Mouse (Mus musculus): ENCODE data around the gene Ift80. TPM values are rescaled to one million over a fixed set of nuclear protein-coding genes. Genes with fewer than 3 reads are reported as not detected.

Gene Ift80
- polyA plus RNA-seq, 1 experiment from 2014 or later: 18.9 TPM

DNA sequence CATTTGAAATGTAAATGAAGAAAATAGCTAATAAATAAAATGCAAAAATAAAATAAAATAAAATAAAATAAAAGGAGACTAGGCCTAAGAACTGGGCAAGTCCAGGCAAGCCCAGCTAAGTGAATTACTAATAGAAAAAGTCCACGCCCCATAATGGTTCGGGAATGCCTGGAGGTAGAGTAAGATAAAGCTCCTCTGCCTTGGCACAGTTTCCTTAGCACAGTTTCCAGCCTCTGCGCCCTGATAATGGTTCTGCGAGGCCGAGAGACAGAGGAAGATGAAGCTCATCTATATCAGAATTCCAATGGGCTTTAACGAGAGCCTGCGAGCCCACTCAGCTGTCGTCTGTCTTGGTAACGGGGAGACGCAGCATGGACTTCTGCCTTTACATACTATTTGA is 25.2 kb downstream of the Ift80 start:
- WGBS: 90% methylated on average over 10 of the region's 10 CpGs
- no peaks in the 10 kb centered on the region for H3K27me3 ChIP-seq
- H3K27ac ChIP-seq: no peak overlapping the region
- H3K9me3 ChIP-seq: no peaks in the 10 kb centered on the region
- ATAC-seq (ENCODE audit: borderline replicate concordance, extremely low read depth, low FRiP score, low TSS enrichment): no peak
- no peak overlapping the region for H3K9ac ChIP-seq
- H3K4me2 ChIP-seq: no peak overlapping the region
- H3K4me3 ChIP-seq: no peak overlapping the region
- H3K4me1 ChIP-seq: no peaks in the 10 kb centered on the region
- H3K36me3 ChIP-seq: no peaks in the 10 kb centered on the region; the same call in 1 of the 2 replicates

DNA sequence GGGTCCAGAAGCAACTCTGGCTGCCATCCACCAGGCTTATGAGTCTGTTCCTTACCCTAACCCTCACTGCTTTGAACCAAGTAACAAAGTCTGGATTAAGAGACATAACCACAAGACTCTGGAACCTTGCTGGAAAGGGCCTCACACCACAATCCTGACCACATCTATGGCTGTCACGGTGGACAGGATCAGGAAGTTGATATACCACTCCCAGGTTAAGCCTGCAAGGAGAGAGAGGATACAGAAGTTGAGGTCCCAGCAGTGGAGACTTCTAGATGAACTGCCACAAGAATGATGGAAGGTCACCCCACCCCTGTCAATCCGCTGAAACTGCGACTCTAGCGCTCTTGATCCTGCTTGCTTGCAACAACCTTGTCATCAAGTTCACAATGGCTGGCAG is 26.7 kb downstream of the Ift80 start:
- Histone ChIP-seq H3K4me2 (no peak overlapping the region), H3K36me3 (no peaks in the 10 kb centered on the region; the same call in 1 of the 2 replicates), H3K9me3 (no peaks in the 10 kb centered on the region), H3K9ac (no peak overlapping the region), H3K4me1 (no peaks in the 10 kb centered on the region), H3K27me3 (no peaks in the 10 kb centered on the region), H3K27ac (no peak overlapping the region), H3K4me3 (no peak overlapping the region)
- WGBS: 84% methylated on average over 4 of the region's 4 CpGs
- no peak for ATAC-seq (ENCODE audit: borderline replicate concordance, extremely low read depth, low FRiP score, low TSS enrichment)

DNA sequence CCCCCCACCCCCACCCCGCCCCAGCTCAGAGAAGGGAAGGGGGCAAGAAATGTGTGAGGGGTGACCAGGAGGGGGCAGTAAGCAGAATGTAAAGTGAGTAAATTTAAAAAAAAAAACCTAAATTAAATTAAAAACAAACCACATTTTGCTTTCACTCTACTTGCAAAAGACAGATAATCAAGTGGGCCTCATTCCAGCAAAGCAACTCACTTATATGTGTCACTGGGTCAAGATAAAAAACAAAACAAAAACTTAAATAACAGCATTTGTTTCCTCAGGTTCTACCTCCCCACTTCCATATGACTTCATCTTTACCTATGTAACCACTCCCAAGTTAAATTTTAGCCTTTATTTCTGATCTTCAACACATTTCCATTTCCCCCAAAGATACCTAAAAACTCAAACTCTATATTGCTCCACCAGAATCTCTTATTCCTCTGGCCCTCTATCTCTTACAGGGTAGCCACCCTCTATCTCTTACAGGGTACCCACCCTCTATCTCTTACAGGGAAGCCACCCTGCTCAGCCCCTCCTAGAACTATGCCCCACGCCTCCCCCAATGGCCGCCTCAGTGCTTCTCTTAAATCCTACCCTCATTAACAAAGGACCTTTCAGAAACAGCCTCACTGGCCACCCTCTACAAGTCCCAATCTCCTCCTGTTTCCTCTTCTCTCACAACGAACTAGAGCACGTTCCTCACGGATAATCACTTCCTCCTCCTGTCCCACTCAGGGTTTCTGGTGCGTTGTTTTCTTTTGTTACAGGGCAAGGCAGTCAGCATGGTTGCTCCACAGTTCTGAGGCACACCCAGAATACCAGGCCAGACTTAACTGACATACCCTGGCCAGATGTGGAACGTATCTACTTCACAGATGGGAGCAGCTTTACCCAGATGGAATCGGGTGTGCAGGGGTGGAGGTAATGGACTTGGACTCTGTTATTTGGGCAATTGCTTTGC is 28.6 kb downstream of the Ift80 start:
- no peaks in the 10 kb centered on the region for H3K4me1 ChIP-seq
- H3K27me3 ChIP-seq: no peaks in the 10 kb centered on the region
- H3K9me3 ChIP-seq: no peaks in the 10 kb centered on the region
- 52% methylated on average over 9 of the region's 9 CpGs for WGBS
- no peak overlapping the region for H3K4me3 ChIP-seq
- no peak overlapping the region for H3K4me2 ChIP-seq
- H3K36me3 ChIP-seq: no peaks in the 10 kb centered on the region; the same call in 1 of the 2 replicates
- H3K9ac ChIP-seq: no peak overlapping the region
- no peak overlapping the region for H3K27ac ChIP-seq
- ATAC-seq (ENCODE audit: borderline replicate concordance, extremely low read depth, low FRiP score, low TSS enrichment): no peak

- no peaks in the 10 kb centered on the region for H3K9me3 ChIP-seq
- ATAC-seq (ENCODE audit: borderline replicate concordance, extremely low read depth, low FRiP score, low TSS enrichment): no peak
- no peak overlapping the region for H3K4me3 ChIP-seq
- no peak overlapping the region for H3K4me2 ChIP-seq
- no peaks in the 10 kb centered on the region for H3K4me1 ChIP-seq
- H3K27ac ChIP-seq: peak overlapping the region; percentile 35; the same call in 1 of the 2 replicates
- WGBS: 73% methylated on average over 8 of the region's 8 CpGs
- no peaks in the 10 kb centered on the region; the same call in 1 of the 2 replicates for H3K36me3 ChIP-seq
- H3K27me3 ChIP-seq: no peaks in the 10 kb centered on the region
- no peak overlapping the region for H3K9ac ChIP-seq
These were observed 29.5 kb downstream of the Ift80 start for GRCm38 (mm10) chr3:68974639-68975532.

GRCm38 (mm10) chr3:68973574-68973973 is 30.8 kb downstream of the Ift80 start:
- H3K27me3 ChIP-seq: no peaks in the 10 kb centered on the region
- WGBS: 32% methylated on average over 1 of the region's 1 CpGs
- ATAC-seq (ENCODE audit: borderline replicate concordance, extremely low read depth, low FRiP score, low TSS enrichment): no peak

DNA sequence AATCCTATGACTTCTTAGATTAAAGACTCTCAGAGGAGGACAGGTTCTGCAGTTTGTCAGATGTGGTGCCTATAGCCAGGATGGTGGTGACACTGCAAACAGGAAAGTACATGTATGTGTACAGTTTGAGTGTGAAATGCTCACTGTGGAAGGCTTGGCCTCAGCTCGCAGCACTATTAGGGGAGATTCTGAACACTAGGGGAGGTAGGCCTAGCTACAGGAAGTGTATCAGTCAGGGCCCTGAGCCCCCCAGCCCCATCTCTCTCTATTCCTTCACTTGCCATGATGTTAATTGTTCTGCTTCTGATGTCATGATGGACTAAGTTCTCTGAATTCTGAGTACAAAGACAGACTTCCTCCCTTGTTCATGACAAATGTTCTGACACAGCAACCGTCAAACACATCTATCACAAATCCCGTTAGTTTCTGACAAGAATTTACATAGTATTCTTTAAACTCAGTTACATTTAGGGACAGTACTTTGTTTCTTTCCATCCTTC is 35.2 kb downstream of the Ift80 start:
- no peak overlapping the region for H3K9ac ChIP-seq
- no peaks in the 10 kb centered on the region for H3K4me1 ChIP-seq
- no peaks in the 10 kb centered on the region; the same call in 1 of the 2 replicates for H3K9me3 ChIP-seq
- no peak for ATAC-seq (ENCODE audit: borderline replicate concordance, extremely low read depth, low FRiP score, low TSS enrichment)
- H3K27me3 ChIP-seq: no peaks in the 10 kb centered on the region
- H3K36me3 ChIP-seq: peaks cover 17% of the 10 kb centered on the region
- no peak overlapping the region for H3K4me2 ChIP-seq
- WGBS: 80% methylated on average over 3 of the region's 3 CpGs
- no peak overlapping the region for H3K4me3 ChIP-seq
- no peak overlapping the region for H3K27ac ChIP-seq

More at GRCm38 (mm10) chr3:68973574-68973973, 30.8 kb downstream of the Ift80 start:
- Histone ChIP-seq H3K9ac (no peak overlapping the region), H3K4me3 (no peak overlapping the region), H3K4me1 (no peaks in the 10 kb centered on the region), H3K36me3 (no peaks in the 10 kb centered on the region; the same call in 1 of the 2 replicates), H3K9me3 (no peaks in the 10 kb centered on the region), H3K4me2 (no peak overlapping the region), H3K27ac (no peak overlapping the region)

DNA sequence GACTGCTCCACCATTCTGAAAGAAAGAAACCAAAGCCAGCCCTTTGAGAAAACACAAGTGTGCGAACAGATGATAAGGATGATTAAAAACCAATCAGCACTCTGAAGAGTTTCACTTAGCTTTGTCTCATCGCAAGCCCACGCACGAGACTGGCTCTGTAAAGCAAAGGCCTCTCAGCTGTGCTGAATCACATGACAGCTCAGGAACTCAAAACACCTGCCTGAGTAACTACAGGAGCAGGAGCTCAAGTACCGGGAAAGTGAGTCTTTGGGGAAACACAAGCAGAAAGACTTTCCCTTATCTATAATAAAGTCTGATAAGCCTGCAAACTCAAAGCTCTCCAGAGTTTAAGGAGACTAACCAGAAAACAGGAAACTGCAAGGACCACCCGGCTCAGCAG is 37.0 kb downstream of the Ift80 start:
- peak; percentile 79 for ATAC-seq (ENCODE audit: borderline replicate concordance, extremely low read depth, low FRiP score, low TSS enrichment)
- WGBS: 35% methylated on average over 6 of the region's 6 CpGs
- Histone ChIP-seq H3K4me2 (no peak overlapping the region), H3K9ac (no peak overlapping the region), H3K27me3 (no peaks in the 10 kb centered on the region), H3K27ac (peak overlapping the region; percentile 76), H3K4me1 (no peaks in the 10 kb centered on the region), H3K4me3 (no peak overlapping the region), H3K9me3 (no peaks in the 10 kb centered on the region; the same call in 1 of the 2 replicates), H3K36me3 (peaks cover 17% of the 10 kb centered on the region)

- WGBS: 79% methylated on average over 6 of the region's 6 CpGs
These were observed 37.7 kb downstream of the Ift80 start for GRCm38 (mm10) chr3:68966527-68967285.

DNA sequence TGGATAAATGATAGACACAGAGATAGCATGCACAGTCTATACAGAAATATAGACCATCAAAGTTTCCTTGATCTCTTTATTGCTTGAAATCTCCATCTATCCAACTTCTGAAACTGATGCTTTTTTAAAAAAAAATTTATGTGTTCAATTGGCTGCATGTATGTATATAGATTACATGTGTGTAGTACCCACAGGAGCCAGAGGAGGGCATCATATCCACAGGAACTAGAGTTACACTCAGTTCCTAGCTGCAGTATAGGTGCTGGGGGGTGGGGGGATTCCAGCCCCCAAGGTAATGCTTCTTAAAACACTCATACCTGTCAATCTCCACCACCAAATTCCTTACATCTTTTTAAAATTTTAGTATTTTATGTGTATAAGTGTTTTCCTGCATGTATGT is 39.7 kb downstream of the Ift80 start:
- no peak overlapping the region for H3K9ac ChIP-seq
- no peaks in the 10 kb centered on the region for H3K4me1 ChIP-seq
- ATAC-seq (ENCODE audit: borderline replicate concordance, extremely low read depth, low FRiP score, low TSS enrichment): no peak
- H3K36me3 ChIP-seq: peaks cover 20% of the 10 kb centered on the region
- H3K4me2 ChIP-seq: no peak overlapping the region
- H3K9me3 ChIP-seq: no peaks in the 10 kb centered on the region; the same call in 1 of the 2 replicates
- H3K27ac ChIP-seq: no peak overlapping the region
- H3K27me3 ChIP-seq: no peaks in the 10 kb centered on the region
- H3K4me3 ChIP-seq: no peak overlapping the region

More at GRCm38 (mm10) chr3:68966527-68967285, 37.7 kb downstream of the Ift80 start:
- no peaks in the 10 kb centered on the region for H3K27me3 ChIP-seq
- ATAC-seq (ENCODE audit: borderline replicate concordance, extremely low read depth, low FRiP score, low TSS enrichment): no peak
- H3K27ac ChIP-seq: peak overlapping the region; percentile 76
- no peak overlapping the region for H3K4me2 ChIP-seq
- H3K9me3 ChIP-seq: no peaks in the 10 kb centered on the region; the same call in 1 of the 2 replicates
- H3K9ac ChIP-seq: no peak overlapping the region
- no peak overlapping the region for H3K4me3 ChIP-seq
- H3K4me1 ChIP-seq: no peaks in the 10 kb centered on the region
- peaks cover 20% of the 10 kb centered on the region for H3K36me3 ChIP-seq

GRCm38 (mm10) chr3:68957413-68957812 is 47.0 kb downstream of the Ift80 start:
- Histone ChIP-seq H3K9ac (no peak overlapping the region), H3K36me3 (peaks cover 3% of the 10 kb centered on the region; the same call in 1 of the 2 replicates), H3K4me1 (no peaks in the 10 kb centered on the region), H3K9me3 (no peaks in the 10 kb centered on the region), H3K27me3 (no peaks in the 10 kb centered on the region), H3K4me2 (no peak overlapping the region), H3K4me3 (no peak overlapping the region), H3K27ac (no peak overlapping the region)
- 80% methylated on average over 3 of the region's 3 CpGs for WGBS
- no peak for ATAC-seq (ENCODE audit: borderline replicate concordance, extremely low read depth, low FRiP score, low TSS enrichment)

- no peak overlapping the region for H3K4me3 ChIP-seq
- ATAC-seq (ENCODE audit: borderline replicate concordance, extremely low read depth, low FRiP score, low TSS enrichment): no peak
- 48% methylated on average over 4 of the region's 4 CpGs for whole genome bisulfite sequencing
- H3K4me1 ChIP-seq: no peaks in the 10 kb centered on the region
- no peak overlapping the region for H3K4me2 ChIP-seq
- H3K36me3 ChIP-seq: no peaks in the 10 kb centered on the region
- H3K9ac ChIP-seq: no peak overlapping the region
- no peak overlapping the region for H3K27ac ChIP-seq
- H3K27me3 ChIP-seq: no peaks in the 10 kb centered on the region
- H3K9me3 ChIP-seq: no peaks in the 10 kb centered on the region
These were observed 47.9 kb downstream of the Ift80 start for GRCm38 (mm10) chr3:68956454-68956853.

Data from lung, embryonic 15.5 days (tissue).